Mouse (Mus musculus) brain, embryonic 14.5 days (tissue): Measurements from ENCODE around the gene Gars.

Experiments
- CTCF ChIP-seq: fragments of 200-500 bp; IDR thresholded peaks from 2 replicates; pipeline ENCODE4 v1.5.1; 2012; ENCODE audit warnings: inconsistent platforms, mild to moderate bottlenecking, moderate library complexity, borderline replicate concordance; ENCODE audit not compliant: insufficient read depth, insufficient read length; ENCODE audit errors: extremely low read depth
- POLR2A ChIP-seq: fragments of 200-500 bp; IDR thresholded peaks from 2 replicates; pipeline ENCODE4 v1.6.1; 2012; ENCODE audit warnings: mild to moderate bottlenecking, inconsistent platforms, borderline replicate concordance; ENCODE audit not compliant: poor library complexity, insufficient read depth, insufficient read length, severe bottlenecking; ENCODE audit errors: extremely low read depth

GRCm38 (mm10) chr6:55126576-55126975 lies 88.8 kb downstream of the Gars start:
- TF ChIP-seq POLR2A (no peak), CTCF (no peak)
